Mouse (Mus musculus) kidney, adult 18-20 months (tissue): ENCODE data around the gene Olfr1167.
"Not testable (repeated sequence)": the region's sequence is repeated elsewhere in the genome, so short reads cannot be mapped to it uniquely, and the experiment has no call there.

Source experiments
- DNase-seq: peaks from one replicate; pipeline ENCODE4 v3.0.0; 2021

Gene Olfr1167

GRCm38 (mm10) chr2:88155093-88155492 lies at the start of gene Olfr1167:
TSS of gene Olfr1167 (minus strand) at chr2:88155193.
- DNase-seq, result not testable (repeated sequence)

- no peak for DNase-seq
These were observed 26.6 kb upstream of the Olfr1167 start, which contains the start of gene Olfr1168 for GRCm38 (mm10) chr2:88181580-88181979. TSS of gene Olfr1168 (plus strand) at chr2:88181880.

GRCm38 (mm10) chr2:88128172-88128571 lies 26.8 kb downstream of the Olfr1167 start, which contains the start of gene Olfr1166:
TSS of gene Olfr1166 (minus strand) at chr2:88128272.
- no peak for DNase-seq
